Mouse (Mus musculus): ENCODE data around the gene Slit2.

Gene Slit2

GRCm38 (mm10) chr5:47982941-47983701 is at the start of gene Slit2:
Gene Slit2 (plus strand): TSS chr5:47983138.
- peak; percentile 67 for DNase-seq

GRCm38 (mm10) chr5:47938586-47939372 is 44.2 kb upstream of the Slit2 start:
- no peak for DNase-seq

- DNase-seq, result no peak
Measured at GRCm38 (mm10) chr5:47956451-47956850, 26.5 kb upstream of the Slit2 start.

GRCm38 (mm10) chr5:47975795-47976194 is 7.1 kb upstream of the Slit2 start:
- no peak for DNase-seq

DNA sequence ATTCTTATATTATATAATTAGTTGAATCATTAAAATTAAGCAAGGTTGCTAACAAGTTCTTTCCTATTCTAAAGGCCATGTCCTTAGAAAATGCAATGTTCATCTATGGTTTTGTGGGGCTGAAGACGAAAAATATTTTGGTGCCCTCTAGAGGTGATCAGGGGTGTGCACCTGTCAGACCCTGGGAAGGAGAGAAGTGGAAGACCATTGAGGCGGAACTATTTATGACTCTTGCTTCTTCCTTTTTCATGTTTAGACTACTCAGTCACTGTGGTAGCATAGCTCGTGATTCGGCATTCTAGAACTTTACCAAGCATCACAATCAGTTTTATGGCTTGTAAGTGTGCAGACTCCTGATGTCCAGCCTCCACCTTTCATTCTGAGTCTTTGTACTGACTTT is 3.6 kb upstream of the Slit2 start:
- DNase-seq, result no peak

DNA sequence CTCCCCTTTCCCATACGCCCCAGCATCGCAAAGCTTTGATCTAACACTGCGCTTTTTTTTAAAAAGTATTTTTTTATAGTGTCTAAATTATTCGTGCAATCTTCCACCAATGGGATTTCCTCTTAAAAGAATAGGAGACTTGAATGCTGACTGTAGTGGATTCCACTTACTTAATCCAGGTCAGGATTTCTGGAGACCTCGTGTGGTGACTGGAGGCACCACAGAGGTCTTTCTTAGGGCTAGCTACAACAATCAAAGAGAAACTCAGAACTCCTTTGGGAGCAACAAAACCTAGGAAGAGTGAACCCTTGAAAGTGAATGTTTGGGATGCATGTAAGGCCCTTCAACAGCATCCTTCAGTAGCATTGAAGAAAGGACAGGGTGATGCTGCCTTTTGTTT is 2.5 kb upstream of the Slit2 start:
- DNase-seq, result no peak

DNA sequence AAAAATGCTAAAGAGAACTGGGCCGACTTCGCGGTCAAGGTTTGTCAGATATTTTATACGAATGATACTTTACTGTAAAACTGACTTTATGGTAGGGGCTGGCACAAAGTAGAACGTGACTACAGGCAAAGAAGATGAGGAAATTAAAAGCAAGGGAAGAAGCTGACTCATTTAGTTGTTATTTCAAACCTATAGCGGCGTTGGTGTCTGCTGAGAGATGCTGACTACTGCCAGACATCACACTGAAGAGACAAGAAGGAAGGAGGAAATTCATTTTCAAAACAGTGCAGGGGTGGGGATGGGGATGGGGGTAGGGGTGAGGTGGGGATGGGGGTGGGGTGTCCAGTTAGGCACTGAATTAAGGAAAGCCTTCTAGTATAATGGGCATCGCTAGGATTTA is 987 bp upstream of the Slit2 start:
- no peak for DNase-seq

- peak; percentile 51 for DNase-seq
Measured at GRCm38 (mm10) chr5:47983746-47984583, 1.0 kb downstream of the Slit2 start.

DNA sequence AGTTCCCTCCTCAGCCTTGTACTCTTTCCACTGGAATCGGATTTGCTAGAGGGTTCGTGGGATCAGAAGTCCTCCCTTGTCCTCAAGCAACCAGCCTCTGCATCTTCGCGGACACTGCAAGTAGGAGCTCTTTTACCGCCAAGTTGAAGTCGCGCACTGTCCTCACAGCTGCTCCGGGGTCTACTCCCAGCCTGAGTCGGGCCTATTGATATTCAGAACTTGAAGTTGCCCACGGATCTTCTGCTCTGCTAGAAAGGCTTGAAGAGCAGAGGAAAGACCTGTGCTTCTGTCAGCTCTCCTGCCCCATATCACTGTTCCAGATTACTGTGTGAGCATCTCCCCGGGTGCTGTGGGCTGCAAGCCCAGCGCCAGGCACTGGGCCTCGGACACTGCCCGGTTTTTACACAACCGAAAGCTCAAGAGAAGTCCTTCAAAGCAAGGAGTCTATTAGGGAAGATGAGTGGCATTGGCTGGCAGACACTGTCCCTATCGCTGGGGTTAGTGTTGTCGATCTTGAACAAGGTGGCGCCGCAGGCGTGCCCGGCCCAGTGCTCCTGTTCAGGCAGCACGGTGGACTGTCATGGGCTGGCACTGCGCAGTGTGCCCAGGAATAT is 1.8 kb downstream of the Slit2 start:
- DNase-seq, result peak; percentile 32

DNA sequence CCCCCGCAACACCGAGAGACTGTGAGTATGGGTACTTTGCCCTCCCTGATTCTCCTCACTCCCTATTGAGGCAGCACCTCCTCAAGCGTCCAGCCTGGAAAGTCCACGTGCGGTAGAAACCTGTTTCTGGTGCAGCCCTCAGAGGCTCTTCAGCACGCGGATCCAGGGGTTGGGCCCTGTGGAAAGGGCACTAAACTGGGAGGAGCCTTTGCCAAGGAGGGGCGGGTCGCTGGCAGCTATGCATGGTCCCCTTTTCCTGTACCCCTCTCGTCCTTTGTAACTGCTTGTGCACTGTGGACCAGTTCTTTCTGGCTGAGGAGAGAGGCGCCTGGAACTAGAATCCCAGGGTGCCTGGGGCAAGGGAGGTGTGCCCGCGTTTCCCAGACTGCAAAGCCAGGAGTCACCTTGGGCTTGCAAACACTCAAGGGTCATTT is 2.3 kb downstream of the Slit2 start:
- no peak for DNase-seq

- peak; percentile 48 for DNase-seq
Measured at GRCm38 (mm10) chr5:47985901-47986670, 3.1 kb downstream of the Slit2 start.

GRCm38 (mm10) chr5:47990926-47991325 is 8.0 kb downstream of the Slit2 start:
- DNase-seq, result no peak

GRCm38 (mm10) chr5:48003708-48004415 is 20.9 kb downstream of the Slit2 start:
- no peak for DNase-seq

GRCm38 (mm10) chr5:48005533-48005932 is 22.6 kb downstream of the Slit2 start:
- no peak for DNase-seq

DNA sequence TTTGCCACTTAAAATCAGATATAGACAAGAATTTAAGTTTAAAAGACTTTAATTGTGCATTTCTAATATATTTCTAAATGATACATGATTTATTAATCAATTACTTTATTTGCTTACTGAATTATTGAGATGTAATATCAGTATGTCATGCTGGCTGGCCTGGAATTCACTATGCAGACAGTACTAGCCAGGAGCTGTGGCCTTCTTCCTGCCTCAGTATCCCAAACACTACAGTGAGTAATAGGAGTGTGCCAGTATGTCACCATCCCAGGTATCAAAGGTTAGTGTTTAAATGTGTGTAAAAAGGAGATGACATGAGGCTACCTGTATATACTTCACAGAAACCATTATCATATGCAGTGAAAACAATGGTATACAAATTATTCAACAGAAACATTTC is 23.1 kb downstream of the Slit2 start:
- DNase-seq, result no peak

DNA sequence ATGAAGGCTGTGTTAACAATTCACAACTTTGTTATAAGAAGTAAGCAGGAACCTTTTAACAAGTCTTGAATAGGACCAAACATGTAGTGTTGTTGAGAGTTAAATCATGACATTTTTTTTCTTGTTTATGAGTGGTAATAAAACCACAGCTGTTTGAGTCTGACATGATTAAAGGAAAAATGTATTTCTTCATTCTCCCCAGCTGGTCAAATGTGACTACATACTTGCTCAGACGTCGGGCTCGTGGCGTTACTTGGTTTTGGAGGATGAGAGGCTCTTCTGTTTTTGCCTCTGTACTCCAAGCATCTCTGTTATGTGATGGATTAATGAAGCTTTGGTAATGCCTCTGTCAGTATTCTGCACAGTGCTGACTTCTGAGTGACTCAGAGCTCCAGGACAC is 40.5 kb downstream of the Slit2 start:
- DNase-seq, result no peak

GRCm38 (mm10) chr5:48034875-48035274 is 51.9 kb downstream of the Slit2 start:
- DNase-seq, result no peak

DNA sequence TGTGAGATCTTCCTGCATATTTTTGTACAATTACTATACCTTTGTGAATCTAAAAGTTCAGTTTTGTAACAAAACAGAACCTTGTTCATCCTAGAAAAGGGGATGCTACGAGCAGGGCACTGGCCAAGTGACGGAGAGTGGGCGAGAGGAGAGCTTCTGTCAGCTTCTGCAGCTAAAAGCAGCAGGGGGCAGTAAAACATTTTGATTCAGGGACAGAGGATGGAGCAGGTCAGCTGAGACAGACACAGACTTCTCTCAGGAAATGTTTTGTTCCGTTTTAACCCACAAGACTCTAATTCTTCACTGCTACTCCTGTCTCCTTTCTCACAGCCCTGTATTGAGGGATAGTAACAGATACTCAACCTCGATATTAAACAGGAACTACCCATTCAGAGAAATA is 55.1 kb downstream of the Slit2 start:
- DNase-seq, result no peak

DNA sequence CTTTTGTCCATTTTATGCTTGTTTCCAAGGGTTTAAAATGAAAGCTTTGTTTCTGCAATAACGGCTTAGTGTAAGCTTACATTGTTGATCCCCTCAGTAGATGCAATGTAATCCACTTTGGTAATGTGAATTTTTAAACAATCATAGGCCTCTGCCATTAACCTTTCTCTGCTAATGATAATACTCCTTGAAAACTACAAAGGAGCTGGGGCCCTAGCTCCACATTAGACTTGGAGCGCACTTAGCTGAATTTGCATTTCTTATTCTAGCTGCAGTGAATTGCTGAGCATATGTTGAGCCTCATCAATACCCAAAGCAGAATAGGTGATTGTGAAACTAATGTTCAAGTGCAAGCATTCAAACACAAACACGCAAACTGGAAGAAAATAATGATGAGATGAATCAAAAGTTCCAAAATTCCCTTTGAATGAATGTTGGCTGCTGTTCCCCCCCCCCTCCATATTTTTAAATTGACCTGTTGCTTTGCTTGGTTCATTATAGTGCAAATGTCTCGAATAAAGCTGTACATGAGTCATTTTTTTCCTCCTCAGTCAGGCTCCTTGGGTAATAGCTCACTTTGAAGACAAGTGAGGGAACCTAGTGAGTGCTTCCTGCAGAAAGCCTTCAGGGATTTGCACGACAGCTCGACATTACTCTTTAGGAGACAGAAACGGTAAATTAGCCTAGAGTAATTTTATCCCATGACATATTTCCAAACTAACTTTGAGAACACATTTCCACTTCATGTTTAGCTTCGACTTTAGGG is 66.2 kb downstream of the Slit2 start:
- DNase-seq, result no peak

GRCm38 (mm10) chr5:48050637-48051314 is 67.8 kb downstream of the Slit2 start:
- no peak for DNase-seq

Data from right cerebral cortex, postnatal 25 days (tissue).